In the genomic region with DNA sequence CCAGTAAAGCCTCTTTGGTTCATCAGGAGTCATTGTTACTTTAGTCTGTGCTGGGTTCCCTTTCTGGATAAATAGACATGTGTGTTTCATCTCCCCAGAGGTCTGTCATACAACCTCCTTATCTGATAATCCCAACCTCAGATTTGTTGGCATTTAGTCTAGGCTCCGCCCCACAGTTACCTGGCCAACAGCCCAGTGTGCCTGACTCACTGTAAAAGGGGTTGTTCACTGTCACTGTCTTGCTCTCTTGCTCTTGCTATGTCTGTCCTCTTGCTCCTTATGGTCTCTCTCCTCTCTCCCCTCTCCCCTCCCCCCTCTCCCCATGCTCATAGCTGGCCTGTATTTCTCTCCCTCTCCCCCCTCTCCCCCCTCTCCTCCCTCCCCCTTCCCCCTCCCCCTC, we compare ENCODE assay signal across 8 mouse cellular contexts. TPM values are rescaled to one million over a fixed set of nuclear protein-coding genes. Genes with fewer than 3 reads are reported as not detected.
DNase-seq lines count a peak whose midpoint lies in the region; ATAC-seq lines count a peak whose summit lies in the region.

No protein-coding gene starts in this region.

- 0 out of 2 replicates have a peak overlapping the region, but pooled peaks have one; percentile 8 for H3K9ac ChIP-seq in forebrain, embryonic 12.5 days
- H3K9ac ChIP-seq in forebrain, embryonic 13.5 days, result no peak overlapping the region

- ATAC-seq in forebrain, embryonic 12.5 days (ENCODE audit: low FRiP score), result no peak
- ATAC-seq in forebrain, embryonic 13.5 days, result no peak

- H3K4me1 ChIP-seq in forebrain, embryonic 12.5 days, result peaks cover 17% of the 10 kb centered on the region
- peaks cover 6% of the 10 kb centered on the region; the same call in 1 of the 2 replicates for H3K4me1 ChIP-seq in forebrain, embryonic 13.5 days

- H3K4me2 ChIP-seq in forebrain, embryonic 12.5 days, result no peak overlapping the region
- no peak overlapping the region for H3K4me2 ChIP-seq in forebrain, embryonic 13.5 days

- WGBS in forebrain, embryonic 12.5 days, result 82% methylated on average over 1 of the region's 1 CpGs
- 91% methylated on average over 1 of the region's 1 CpGs for WGBS in forebrain, embryonic 13.5 days

- DNase-seq in 3T3-L1 (ENCODE audit: low read depth, low spot score), result peak; percentile 94
- DNase-seq in heart, adult 8-10 months (ENCODE audit: low spot score), result peak; percentile 33
- DNase-seq in lung, adult 18-20 months, result peak; percentile 69 to 82
- no peak for DNase-seq in left cerebral cortex, postnatal 25 days (ENCODE audit: low spot score in 2 of 2)
- no peak for DNase-seq in cerebellum, adult 8-10 months
- no peak for DNase-seq in right cerebral cortex, adult 2 months (ENCODE audit: low spot score in 2 of 2)

- no peak overlapping the region for H3K27ac ChIP-seq in forebrain, embryonic 12.5 days
- no peak overlapping the region for H3K27ac ChIP-seq in forebrain, embryonic 13.5 days

- no peaks in the 10 kb centered on the region for H3K27me3 ChIP-seq in forebrain, embryonic 12.5 days
- no peaks in the 10 kb centered on the region for H3K27me3 ChIP-seq in forebrain, embryonic 13.5 days

- no peaks in the 10 kb centered on the region for H3K36me3 ChIP-seq in forebrain, embryonic 12.5 days (replicated peaks)
- no peaks in the 10 kb centered on the region for H3K36me3 ChIP-seq in forebrain, embryonic 13.5 days (ENCODE audit: poor library complexity, severe bottlenecking)

- H3K9me3 ChIP-seq in forebrain, embryonic 12.5 days, result no peaks in the 10 kb centered on the region
- no peaks in the 10 kb centered on the region for H3K9me3 ChIP-seq in forebrain, embryonic 13.5 days (replicated peaks)

- intact Hi-C loops in left cerebral cortex, postnatal 25 days (cut with DNase I), result no loop called here

- no peak overlapping the region for H3K4me3 ChIP-seq in forebrain, embryonic 12.5 days (replicated peaks)
- H3K4me3 ChIP-seq in forebrain, embryonic 13.5 days, result no peak overlapping the region

RNA-seq across cellular contexts. Expression of gene Sowahc, which starts 44.3 kb away (rescaled TPM):
- polyA plus RNA-seq in forebrain, embryonic 12.5 days (2016; fragmentation: Nextera tagmentation; extraction: Ambion mirVana), result 19.3 and 19.7 TPM in 2 replicates
- 12.9 and 15.1 TPM in 2 replicates for polyA plus RNA-seq in forebrain, embryonic 13.5 days (2015; fragmentation: Nextera tagmentation; extraction: Ambion mirVana)
- total RNA-seq in heart, adult 8-10 months (2022), result 1 to 10 TPM; 1.0 to 1.5 (median 1.4) TPM
- total RNA-seq in left cerebral cortex, postnatal 25 days (2021), result 1 to 10 TPM; 8.6 to 8.8 TPM

RNA-seq across cellular contexts. Expression of gene Sept10, which starts 44.5 kb away (rescaled TPM):
- polyA plus RNA-seq in forebrain, embryonic 12.5 days (2016; fragmentation: Nextera tagmentation; extraction: Ambion mirVana), result 30.0 and 30.4 TPM in 2 replicates
- 33.3 and 34.0 TPM in 2 replicates for polyA plus RNA-seq in forebrain, embryonic 13.5 days (2015; fragmentation: Nextera tagmentation; extraction: Ambion mirVana)
- total RNA-seq in heart, adult 8-10 months (2022), result 10 to 100 TPM; 14.4 to 20.6 (median 18.7) TPM
- 1 to 10 TPM; 6.9 to 7.6 TPM for total RNA-seq in left cerebral cortex, postnatal 25 days (2021)

RNA-seq across cellular contexts. Expression of gene P4ha1, which starts 57.0 kb away (rescaled TPM):
- polyA plus RNA-seq in forebrain, embryonic 12.5 days (2016; fragmentation: Nextera tagmentation; extraction: Ambion mirVana), result 33.4 and 33.6 TPM in 2 replicates
- polyA plus RNA-seq in forebrain, embryonic 13.5 days (2015; fragmentation: Nextera tagmentation; extraction: Ambion mirVana), result 25.9 and 26.9 TPM in 2 replicates
- 10 to 100 TPM; 32.4 to 59.3 (median 44.0) TPM for total RNA-seq in heart, adult 8-10 months (2022)
- total RNA-seq in left cerebral cortex, postnatal 25 days (2021), result 10 to 100 TPM; 43.4 to 48.1 TPM

Comparison
In these comparisons a context has a peak if more than half of its experiments do, and no peak if none do; other contexts are left out.
1. DNase-seq: peak in 3T3-L1 (single experiment), heart, adult 8-10 months (single experiment) and lung, adult 18-20 months (2 of 2); none in left cerebral cortex, postnatal 25 days (0 of 2), cerebellum, adult 8-10 months (single experiment) and right cerebral cortex, adult 2 months (0 of 2).